Mouse (Mus musculus) brain, adult 2 months (tissue): ENCODE measurements around the gene Evl.

Source experiments
- DNase-seq: peaks from one replicate; pipeline ENCODE4 v3.0.0; 2011; ENCODE audit warnings: low read depth, low spot score

Gene Evl

GRCm38 (mm10) chr12:108590131-108590530, 35.6 kb downstream of the Evl start:
- peak; percentile 20 for DNase-seq

DNA sequence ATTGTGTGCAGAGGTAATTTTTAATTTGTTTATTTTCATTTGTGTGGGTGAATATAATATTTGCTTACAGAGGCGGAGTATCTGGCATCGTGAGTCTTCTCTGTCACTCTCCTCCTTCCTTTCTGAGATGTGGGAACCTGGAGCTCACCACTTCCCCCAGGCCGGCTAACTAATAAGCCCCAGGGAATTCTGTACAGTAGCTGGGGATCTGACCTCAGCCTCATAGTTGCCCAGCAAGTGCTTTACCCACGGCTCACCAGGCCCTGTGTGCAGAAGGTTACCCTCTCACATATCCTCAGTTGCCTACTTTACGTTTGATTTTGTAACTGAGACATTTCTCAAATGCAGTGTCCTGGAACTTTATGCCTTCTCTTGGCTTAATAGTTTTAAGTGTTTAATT, 37.1 kb downstream of the Evl start:
- DNase-seq: no peak

- peak; percentile 9 for DNase-seq
Measured at GRCm38 (mm10) chr12:108592866-108593265, 38.3 kb downstream of the Evl start.

DNA sequence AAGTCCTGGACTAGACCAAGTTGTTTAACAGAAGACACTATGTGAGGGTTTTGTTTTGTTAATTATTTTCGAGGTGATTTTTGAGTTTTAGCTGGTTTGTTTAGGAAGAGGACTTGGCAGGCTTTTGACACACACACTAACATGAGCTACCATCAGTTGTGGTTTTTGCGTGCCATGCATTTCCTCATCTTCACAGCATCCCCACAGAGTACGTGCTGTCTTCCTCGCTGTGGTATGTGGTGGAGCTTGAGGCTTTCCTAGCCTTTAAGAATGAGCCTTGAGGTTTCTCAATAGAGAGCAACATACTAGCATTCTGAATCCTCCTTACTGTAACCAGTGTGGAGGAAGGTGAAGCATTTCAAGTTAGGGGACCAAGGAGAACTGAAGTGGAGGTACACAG, 46.3 kb downstream of the Evl start:
- no peak for DNase-seq

DNA sequence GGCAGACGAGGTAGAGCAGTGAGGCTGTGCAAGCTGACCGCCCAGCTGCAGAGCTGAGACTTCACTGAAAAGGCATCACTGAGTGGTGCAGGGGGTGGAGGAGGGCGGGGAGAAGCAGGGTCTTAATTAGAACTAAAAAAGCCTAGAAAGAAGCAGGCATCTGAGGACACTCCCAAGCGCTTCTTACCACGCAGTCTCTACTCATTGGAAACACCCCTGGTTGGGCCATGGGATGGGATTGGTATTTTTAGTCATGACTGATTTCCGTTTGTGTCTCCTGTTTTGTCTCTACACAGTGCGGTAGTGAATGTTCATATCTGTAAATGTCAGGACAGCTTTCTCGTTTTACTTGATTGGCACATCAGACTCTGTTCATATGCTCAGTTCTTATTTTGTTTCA, 46.8 kb downstream of the Evl start:
- DNase-seq: peak; percentile 78

DNA sequence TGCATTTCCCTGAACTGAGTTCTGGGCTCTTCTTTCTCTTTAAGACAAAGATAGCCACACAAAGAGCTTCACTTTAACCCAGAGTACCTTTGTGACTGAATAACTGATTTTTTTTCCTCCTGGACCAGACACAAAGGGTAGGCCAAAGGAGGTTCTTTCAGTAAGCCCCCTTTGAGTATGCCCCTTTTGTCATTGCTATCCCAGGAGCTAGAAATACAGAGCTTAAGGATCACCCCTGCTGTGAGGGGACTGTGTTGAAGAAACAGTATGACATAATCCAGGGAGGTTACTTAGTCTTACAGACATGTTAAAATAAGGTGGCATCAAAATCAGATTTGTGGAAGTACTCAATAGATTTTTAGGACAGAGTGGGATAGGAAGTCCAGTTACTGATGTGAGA, 50.0 kb downstream of the Evl start:
- DNase-seq: no peak

GRCm38 (mm10) chr12:108605521-108606281, 51.2 kb downstream of the Evl start:
- DNase-seq: peak; percentile 87

DNA sequence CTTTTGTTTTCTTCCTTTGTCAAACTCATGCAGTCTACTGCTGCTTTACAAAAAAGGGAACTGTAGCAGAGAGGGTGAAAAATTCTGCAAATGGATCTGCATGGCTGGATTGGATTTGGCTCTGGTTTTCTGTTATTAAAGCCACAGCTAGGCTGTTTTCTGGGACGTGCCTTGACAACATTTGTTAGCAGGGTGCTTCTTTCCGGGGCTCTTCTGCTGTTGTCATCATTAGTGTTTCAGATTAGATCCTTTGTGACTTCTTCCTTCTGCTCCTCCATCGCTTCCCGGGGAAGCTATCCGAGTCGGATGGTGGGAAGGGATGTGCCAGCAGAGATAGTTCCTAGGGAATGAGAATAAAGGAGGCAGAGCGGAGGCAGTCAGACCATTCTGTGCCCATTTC, 51.8 kb downstream of the Evl start:
- DNase-seq: peak; percentile 36

DNA sequence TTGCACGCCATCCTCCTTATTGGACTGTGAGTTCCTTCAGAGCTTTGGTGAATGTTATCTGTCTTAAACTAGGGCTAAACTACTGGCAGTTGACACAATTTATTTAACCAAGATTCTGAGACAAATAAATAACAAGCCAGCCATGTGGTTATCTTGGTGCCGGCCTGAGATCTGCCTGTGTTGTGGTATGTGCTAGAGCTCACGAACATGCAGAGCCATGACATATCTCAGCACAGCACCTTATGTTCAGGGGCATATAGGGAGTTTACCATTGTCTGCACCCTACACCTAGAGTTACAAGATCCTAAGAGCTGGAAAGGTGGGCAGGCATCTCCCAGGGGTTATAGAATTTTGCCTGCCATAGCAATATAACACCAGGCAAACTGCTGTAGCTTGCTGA, 54.9 kb downstream of the Evl start:
- DNase-seq: no peak

DNA sequence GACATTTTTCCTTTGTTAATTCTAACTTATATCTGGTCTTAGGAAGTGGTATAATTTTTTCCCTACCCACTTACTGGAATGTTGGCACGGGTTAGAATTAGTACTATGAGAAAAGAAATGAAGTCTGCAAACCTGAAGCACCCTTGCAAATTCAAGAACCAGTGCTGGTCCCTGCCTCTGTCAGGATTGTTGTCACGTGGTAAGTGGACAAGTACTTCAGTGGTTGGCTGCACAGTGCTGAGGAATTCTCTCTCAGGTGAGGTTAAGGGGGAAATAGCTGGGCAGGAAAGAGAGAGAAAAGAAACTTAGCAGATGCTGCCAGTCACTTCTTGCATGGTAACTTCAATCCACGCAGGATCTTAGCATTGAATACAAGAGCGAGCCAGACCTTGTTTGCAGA, 55.7 kb downstream of the Evl start:
- no peak for DNase-seq

DNA sequence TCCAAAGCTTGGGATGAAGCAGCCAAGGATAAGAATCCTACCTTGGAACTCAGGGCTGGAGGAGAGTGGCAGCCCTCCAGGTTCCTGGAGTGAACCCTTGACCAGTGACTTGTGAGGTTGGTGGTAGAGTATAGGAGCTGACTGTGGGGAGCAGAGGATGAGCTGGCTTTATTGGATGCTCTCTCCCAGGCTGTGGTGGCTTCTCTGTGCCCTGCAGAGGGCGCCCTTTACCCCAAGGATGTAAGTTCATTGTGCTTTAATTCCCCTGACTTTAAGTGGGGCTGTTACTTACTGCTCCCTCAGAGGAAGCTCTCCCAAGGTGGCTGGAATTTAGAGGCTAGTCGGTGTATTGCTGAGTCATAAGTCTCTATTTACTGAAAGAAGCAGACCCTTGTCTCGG, 58.6 kb downstream of the Evl start:
- DNase-seq: peak; percentile 78

DNA sequence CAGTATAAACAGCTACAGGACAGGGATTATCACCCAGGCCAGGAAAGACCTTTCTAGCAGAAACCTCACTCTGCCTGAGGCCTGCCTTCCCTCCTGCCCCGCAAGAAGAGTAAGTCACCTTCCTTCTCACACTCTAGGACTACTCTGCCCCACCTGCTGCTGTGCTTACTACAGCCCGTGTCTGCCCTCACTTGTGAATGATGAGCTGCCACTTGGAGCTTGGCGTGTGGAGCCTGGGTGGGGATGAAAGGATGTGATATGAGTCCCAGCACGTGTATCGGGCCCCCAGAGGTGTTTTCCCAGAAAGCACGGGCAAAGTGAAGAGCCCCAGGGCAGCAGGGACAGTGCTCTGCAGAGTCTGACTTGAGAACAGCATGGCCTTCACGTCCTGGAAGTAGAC, 63.0 kb downstream of the Evl start:
- no peak for DNase-seq

DNA sequence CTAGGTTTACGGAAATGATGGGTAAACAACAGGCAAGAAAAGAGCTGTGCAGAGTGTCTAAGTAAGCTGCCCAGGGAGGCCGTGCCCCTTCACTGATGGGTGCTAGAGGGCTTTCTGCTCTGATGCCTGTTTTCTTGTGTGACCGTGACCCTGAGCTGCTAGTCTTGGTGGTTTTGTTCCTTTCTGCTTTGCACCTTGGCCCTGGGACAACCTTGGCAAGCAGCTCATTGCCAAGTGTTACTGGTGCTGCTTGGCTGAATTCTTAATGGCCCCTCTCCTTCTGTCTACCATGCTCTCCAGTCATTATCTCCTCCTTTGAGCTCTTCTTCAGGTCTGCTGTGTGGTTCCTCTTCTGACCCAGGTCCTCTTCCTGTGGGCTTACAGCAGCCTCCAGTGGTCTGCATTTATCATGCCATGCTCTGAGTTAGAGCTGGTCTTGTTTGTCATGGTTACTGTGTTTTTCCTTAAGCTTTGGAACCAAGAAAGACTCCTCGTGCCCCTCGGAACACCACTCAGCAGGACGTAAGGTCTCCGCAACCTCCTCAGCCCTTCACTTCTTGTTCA, 65.4 kb downstream of the Evl start:
- DNase-seq: no peak

DNA sequence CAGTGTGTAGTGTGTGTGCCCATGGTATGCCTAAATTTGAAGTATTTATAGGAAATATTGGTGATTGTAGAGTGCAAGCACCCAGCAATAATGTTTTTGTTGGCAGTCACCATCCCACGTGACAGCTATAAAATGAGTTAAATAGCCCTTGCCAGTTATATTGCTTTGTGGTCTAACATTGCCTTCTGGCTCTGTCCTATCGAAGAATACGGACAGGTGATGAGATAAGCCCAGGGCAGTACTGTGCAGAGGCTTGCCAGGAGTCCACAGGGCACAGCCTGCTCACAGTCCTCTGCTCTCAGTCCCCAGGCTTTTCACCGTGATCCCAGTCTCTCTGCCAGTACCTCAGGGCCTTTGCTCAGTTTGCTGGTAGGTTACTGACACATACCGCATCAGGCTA, 67.9 kb downstream of the Evl start:
- DNase-seq: no peak

- DNase-seq: no peak
Measured at GRCm38 (mm10) chr12:108629556-108629955, 75.0 kb downstream of the Evl start.

- no peak for DNase-seq
Measured at GRCm38 (mm10) chr12:108630741-108631688, 76.5 kb downstream of the Evl start.

DNA sequence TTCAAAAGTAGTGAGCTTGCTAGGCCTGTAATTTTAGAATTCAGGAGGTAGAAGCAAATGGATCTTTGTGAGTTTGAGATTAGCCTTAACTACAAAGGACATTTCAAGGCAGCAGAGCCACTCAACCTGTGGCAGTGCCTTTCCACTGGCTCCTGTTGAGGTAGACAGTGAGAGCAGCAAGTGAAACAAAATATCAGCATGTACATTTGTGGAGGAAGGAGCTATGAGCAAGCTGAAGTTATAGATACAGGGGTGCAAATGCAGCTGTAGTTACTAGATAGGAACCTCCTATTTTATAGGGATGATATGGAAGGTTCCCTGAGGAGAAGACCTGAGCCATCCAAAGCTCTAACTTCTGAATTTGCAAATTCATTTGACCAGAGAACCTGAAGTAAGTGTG, 78.0 kb downstream of the Evl start:
- DNase-seq: no peak

GRCm38 (mm10) chr12:108634031-108634430, 79.5 kb downstream of the Evl start:
- DNase-seq: no peak

DNA sequence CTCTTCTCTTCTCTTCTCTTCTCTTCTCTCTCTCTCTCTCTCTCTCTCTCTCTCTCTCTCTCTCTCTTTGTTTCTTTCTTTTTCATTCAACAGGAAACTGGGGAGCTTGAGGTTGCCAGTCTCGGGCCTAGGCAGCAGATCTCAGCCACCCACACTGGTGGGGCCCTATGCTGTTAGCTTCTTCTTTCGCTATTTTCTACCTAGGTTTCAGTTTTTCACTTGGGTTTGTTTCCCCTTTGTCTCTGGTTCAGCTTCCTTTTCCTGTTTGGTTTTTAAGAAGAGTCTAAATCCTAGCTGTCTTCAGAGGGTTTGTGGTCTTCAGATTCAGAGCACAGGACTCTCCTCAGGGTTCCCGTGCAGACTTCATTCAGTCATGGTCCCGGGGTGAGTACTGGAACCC, 81.0 kb downstream of the Evl start:
- no peak for DNase-seq

GRCm38 (mm10) chr12:108637440-108637839, 82.9 kb downstream of the Evl start:
- DNase-seq: no peak

- DNase-seq: no peak
Measured at GRCm38 (mm10) chr12:108639126-108639525, 84.6 kb downstream of the Evl start.

GRCm38 (mm10) chr12:108642019-108642418, 87.5 kb downstream of the Evl start:
- no peak for DNase-seq

DNA sequence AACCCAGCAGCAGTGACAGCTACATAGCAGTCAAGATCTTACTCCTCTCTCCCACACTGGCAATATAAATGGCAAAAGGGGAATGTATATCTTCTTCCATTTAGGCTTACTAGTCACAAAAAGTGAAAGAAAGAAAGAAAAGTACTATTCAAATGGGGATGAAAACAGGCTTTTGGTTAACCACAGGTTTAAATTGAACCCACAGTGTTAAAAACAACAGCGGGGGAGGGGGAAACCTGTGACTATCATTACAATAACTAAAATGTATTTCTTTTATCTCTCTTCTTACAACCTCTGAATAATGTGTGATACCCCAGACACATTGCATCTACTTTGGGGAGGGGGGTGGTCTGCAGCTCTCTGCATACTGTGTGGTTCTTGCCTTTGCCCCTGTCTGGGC, 91.7 kb downstream of the Evl start:
- DNase-seq: no peak
